Mouse (Mus musculus): ENCODE results near the gene Syce2.

DNA sequence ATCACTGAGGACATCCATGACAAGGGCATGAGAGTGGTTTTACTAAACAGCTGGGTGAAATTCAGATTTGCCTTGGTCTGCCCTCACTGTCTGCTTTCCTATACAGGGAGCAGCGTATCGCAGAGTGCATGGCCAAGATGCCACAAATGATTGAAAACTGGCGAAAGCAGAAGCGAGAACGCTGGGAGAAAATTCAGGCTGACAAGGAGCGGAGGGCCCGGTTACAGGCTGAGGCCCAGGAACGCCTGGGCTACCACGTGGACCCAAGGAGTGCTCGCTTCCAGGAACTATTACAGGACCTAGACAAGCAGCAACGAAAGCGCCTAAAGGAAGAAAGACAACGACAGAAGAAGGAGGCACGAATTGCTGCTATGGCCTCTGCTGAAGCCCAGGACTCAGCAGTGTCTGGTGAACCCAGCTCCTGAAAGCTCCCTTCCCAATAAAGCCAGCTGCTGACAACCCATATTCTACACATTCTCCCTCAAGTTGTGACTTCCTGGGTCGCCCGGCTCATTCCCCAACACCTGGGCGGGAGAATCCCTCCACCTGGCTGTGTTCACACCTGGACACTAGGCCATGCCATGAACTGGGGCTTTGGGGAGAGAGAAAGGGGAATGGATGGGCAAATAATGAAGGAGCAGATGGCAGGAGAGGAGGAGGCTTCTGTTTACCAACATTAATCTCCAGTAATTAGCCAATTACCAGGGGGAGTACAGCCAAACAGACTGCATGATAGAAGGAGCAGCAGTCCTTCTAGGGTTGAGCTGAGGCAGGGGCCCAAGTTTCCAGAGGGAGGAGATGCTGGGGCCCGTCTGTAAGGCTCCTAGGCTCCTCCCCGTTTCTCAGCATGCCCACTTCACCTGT, 37.7 kb upstream of the Syce2 start:
- no peak for TF ChIP-seq CTCF (IDR thresholded peaks at IDR 0.05; ENCODE audit: low read depth)
- 0 out of 2 replicates have a peak, but pooled peaks have one; percentile 15 for TF ChIP-seq EP300 (IDR thresholded peaks at IDR 0.05; ENCODE audit: low read depth)

Measured in heart, postnatal 0 days (tissue).